Mouse (Mus musculus): ENCODE measurements around the gene Olfr175-ps1.

Olfr175-ps1 gene

DNA sequence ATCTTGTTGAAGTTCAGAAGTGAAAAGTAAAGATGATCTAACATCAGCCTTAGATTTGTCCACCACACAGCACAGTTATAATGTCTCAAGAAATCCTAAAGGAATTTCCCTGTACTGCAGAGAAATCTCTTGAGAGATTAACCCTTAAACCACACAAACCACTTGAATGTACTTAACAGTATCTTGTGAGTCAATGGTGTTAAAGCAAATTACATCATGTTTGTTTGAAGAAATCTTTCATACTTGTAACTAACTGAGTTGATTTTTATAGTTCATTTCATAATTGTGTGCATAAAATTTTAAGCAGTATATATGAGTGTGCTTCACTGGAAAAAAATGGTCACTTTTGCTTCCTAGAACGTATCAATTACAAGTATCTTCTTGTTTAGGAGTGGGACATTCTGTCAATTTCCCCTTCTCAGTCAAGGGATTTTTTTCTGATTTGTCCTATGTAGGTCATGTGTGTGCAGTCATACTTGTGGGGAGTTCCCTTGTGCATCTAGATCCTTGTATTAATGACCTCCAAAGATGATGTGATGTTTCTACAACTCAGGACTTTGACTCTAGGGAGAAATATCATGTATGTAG is at the start of gene Olfr175-ps1:
Gene Olfr175-ps1 (minus strand): TSS at position 51 of the 588 bp plus-strand sequence.
- no peak for DNase-seq (ENCODE audit: low spot score in 2 of 2)

GRCm38 (mm10) chr16:58874668-58875067 is 48.1 kb upstream of the Olfr175-ps1 start, which contains the start of gene Olfr177:
Gene Olfr177, minus strand, starts transcription at chr16:58874768.
- DNase-seq (ENCODE audit: low spot score in 2 of 2): no peak

DNA sequence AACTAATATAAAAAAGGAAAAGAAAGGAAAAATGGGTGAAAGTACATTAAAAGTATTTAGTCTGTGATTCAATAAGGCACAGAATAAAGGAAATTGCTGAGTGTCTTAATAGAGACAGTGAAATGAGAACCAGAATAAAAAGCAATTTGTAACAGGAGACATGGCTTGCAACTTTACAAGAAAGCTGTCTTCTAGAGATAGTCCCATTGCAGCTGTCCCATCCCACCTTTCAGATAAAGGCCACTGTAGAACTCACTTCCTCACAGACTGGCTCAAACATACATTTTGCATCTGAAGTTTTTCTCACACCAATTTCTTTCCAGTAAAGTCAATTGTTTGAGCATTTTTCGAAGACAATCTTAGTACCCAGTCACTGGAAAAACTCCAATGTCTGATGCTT is 34.9 kb upstream of the Olfr175-ps1 start:
- DNase-seq (ENCODE audit: low spot score in 2 of 2): no peak

DNA sequence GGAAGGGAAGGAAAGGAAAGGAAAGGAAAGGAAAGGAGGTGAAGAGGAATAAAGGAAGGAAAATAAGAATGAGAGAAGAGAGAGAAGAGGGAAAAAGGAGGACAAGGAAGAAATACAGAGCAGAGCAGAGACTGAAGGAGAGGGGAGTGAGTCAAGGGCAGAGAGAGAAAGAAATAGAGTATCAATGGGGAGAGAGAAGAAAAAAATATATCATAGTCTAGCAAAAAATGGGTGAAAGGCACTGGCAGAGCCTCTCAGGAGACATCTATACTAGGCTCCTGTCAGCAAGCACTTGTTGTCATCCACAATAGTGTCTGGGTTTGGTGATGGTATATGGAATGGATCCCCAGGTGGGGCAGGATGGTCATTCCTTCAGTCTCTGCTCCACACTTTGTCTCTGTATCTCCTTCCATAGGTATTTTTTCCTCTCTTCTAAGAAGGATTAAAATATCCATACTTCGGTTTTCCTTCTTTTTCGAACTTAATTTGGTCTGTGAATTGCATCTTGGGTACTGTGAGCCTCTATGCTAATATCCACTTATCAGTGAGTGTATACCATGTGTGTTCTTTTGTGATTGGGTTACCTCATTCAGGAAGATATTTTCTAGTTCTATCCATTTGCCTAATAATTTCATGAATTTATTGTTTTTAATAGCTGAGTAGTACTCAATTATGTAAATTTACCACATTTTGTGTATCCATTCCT is 33.6 kb upstream of the Olfr175-ps1 start:
- no peak for DNase-seq (ENCODE audit: low spot score in 2 of 2)

- no peak for DNase-seq (ENCODE audit: low spot score in 2 of 2)
Observed at GRCm38 (mm10) chr16:58800168-58800567, 26.4 kb downstream of the Olfr175-ps1 start, which contains the start of gene Olfr173. Gene Olfr173, minus strand, starts transcription at chr16:58800268.

Data from natural killer cell, adult 2 months (primary cell).